Mouse (Mus musculus) lung, adult 2 months (tissue): Measurements from ENCODE around the gene Abca8a.

Experiments
- CTCF ChIP-seq: fragments of 200-500 bp; IDR thresholded peaks from 2 replicates; pipeline ENCODE4 v1.5.1; 2011; ENCODE audit warnings: mild to moderate bottlenecking, low read length, control low read depth; ENCODE audit not compliant: insufficient read depth
- POLR2A ChIP-seq: fragments of 200-500 bp; IDR thresholded peaks from 2 replicates; pipeline ENCODE4 v1.6.1; 2011; ENCODE audit warnings: low read depth, mild to moderate bottlenecking, control low read depth, low read length, borderline replicate concordance; ENCODE audit errors: extremely low read depth

DNA sequence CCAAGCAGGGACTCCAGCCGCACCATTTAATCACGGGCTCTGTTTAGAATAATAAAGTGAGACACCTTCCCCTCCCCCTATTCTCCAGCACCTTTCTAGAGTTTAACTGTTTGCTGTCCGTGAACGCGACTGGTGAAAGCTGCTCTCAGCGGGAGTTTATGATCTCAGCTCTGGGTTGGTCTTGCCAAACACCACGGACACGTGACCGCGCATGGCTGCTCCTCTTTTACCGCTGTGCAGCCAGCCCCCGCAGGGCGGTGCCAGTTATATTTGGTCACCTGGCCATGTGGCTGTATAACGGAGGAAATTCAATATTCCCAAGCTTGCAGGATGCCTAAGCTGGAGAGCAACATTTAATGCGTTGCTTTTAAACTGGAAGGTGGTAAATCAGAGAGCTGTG is 100.2 kb downstream of the Abca8a start, which contains the start of gene Abca8b:
- TF ChIP-seq CTCF, result no peak
- peak; percentile 37; the same call in 1 of the 2 replicates for TF ChIP-seq POLR2A
